Mouse (Mus musculus) E14TG2a.4 (cell line): ENCODE data around the gene Sept11.

Experiments
- CTCF ChIP-seq: conservative IDR thresholded peaks from 2 replicates; pipeline ENCODE4 v1.5.1; 2014; ENCODE audit warnings: low read length
- NANOG ChIP-seq: IDR thresholded peaks from 2 replicates; pipeline ENCODE4 v1.6.1; 2014; ENCODE audit warnings: borderline replicate concordance, low read length, mixed read lengths

- TF ChIP-seq CTCF (no peak), NANOG (no peak)
Measured at GRCm38 (mm10) chr5:93043688-93044583, 49.3 kb upstream of the Sept11 start.
